Mouse (Mus musculus) G1E (cell line): ENCODE results near the gene Pla2g10.

Experiments used
- CTCF ChIP-seq: IDR thresholded peaks from 2 replicates; pipeline ENCODE4 v1.5.1; 2012; ENCODE audit warnings: low read depth, low read length, inconsistent platforms, mixed read lengths
- GATA1 ChIP-seq: IDR thresholded peaks from 2 replicates; pipeline ENCODE4 v1.6.1; 2012; ENCODE audit warnings: borderline replicate concordance, low read length, inconsistent platforms, mixed read lengths
- TAL1 ChIP-seq: conservative IDR thresholded peaks from 2 replicates; pipeline ENCODE4 v1.6.1; 2012; ENCODE audit warnings: low read depth, low read length, inconsistent platforms, mixed read lengths

GRCm38 (mm10) chr16:13722937-13723336 lies 7.8 kb downstream of the Pla2g10 start:
- TF ChIP-seq CTCF (no peak), TAL1 (no peak), GATA1 (no peak)
